Mouse (Mus musculus): ENCODE data around the gene Zc3h12a. TPM values are rescaled to one million over a fixed set of nuclear protein-coding genes. Genes with fewer than 3 reads are reported as not detected.

Gene Zc3h12a
- polyA plus RNA-seq (2011; ENCODE audit: insufficient read depth, insufficient read length, low read depth, missing spikeins): 3.6 and 4.7 TPM in 2 replicates

GRCm38 (mm10) chr4:125127305-125128084, at the start of gene Zc3h12a:
TSS of gene Zc3h12a (minus strand) at chr4:125127840.
- 0 out of 2 replicates have a peak, but pooled peaks cover 2% of the 10 kb centered on the region for H3K36me3 ChIP-seq (ENCODE audit: control insufficient read depth, insufficient read depth, low read length, poor library complexity, severe bottlenecking)
- TF ChIP-seq POLR2A (IDR thresholded peaks at IDR 0.05; ENCODE audit: insufficient read depth, low read length) (no peak), CTCF (IDR thresholded peaks at IDR 0.05; ENCODE audit: low read depth, low read length) (no peak), EP300 (IDR thresholded peaks at IDR 0.05; ENCODE audit: insufficient read depth, low read depth, low read length) (no peak)
- H3K4me1 ChIP-seq (ENCODE audit: control insufficient read depth, insufficient read depth, low read length): peaks cover 14% of the 10 kb centered on the region
- H3K27me3 ChIP-seq (ENCODE audit: control insufficient read depth, insufficient read depth, low read length, poor library complexity, severe bottlenecking): no peaks in the 10 kb centered on the region
- H3K27ac ChIP-seq (ENCODE audit: insufficient read depth, low read length): peak within 1 kb of the TSS; percentile 21
- H3K9ac ChIP-seq (ENCODE audit: low read depth, poor library complexity, severe bottlenecking): peak within 1 kb of the TSS; percentile 50
- H3K4me3 ChIP-seq (ENCODE audit: low read depth, low read length): peak within 1 kb of the TSS; percentile 75
- H3K9me3 ChIP-seq (replicated peaks; ENCODE audit: control insufficient read depth, insufficient read depth, low read length, poor library complexity, severe bottlenecking): no peaks in the 10 kb centered on the region

GRCm38 (mm10) chr4:125176639-125177165, 49.1 kb upstream of the Zc3h12a start:
- TF ChIP-seq CTCF (IDR thresholded peaks at IDR 0.05; ENCODE audit: low read depth, low read length) (no peak), EP300 (IDR thresholded peaks at IDR 0.05; ENCODE audit: insufficient read depth, low read depth, low read length) (no peak), POLR2A (IDR thresholded peaks at IDR 0.05; ENCODE audit: insufficient read depth, low read length) (no peak)
- Histone ChIP-seq H3K4me1 (ENCODE audit: control insufficient read depth, insufficient read depth, low read length) (no peaks in the 10 kb centered on the region), H3K27me3 (ENCODE audit: control insufficient read depth, insufficient read depth, low read length, poor library complexity, severe bottlenecking) (no peaks in the 10 kb centered on the region), H3K9ac (ENCODE audit: low read depth, poor library complexity, severe bottlenecking) (no peak overlapping the region), H3K27ac (ENCODE audit: insufficient read depth, low read length) (no peak overlapping the region), H3K9me3 (replicated peaks; ENCODE audit: control insufficient read depth, insufficient read depth, low read length, poor library complexity, severe bottlenecking) (no peaks in the 10 kb centered on the region), H3K36me3 (ENCODE audit: control insufficient read depth, insufficient read depth, low read length, poor library complexity, severe bottlenecking) (no peaks in the 10 kb centered on the region), H3K4me3 (ENCODE audit: low read depth, low read length) (no peak overlapping the region)

- TF ChIP-seq CTCF (IDR thresholded peaks at IDR 0.05; ENCODE audit: low read depth, low read length): no peak
- no peak for TF ChIP-seq POLR2A (IDR thresholded peaks at IDR 0.05; ENCODE audit: insufficient read depth, low read length)
- no peak for TF ChIP-seq EP300 (IDR thresholded peaks at IDR 0.05; ENCODE audit: insufficient read depth, low read depth, low read length)
- Histone ChIP-seq H3K4me1 (ENCODE audit: control insufficient read depth, insufficient read depth, low read length) (no peaks in the 10 kb centered on the region), H3K27ac (ENCODE audit: insufficient read depth, low read length) (no peak overlapping the region), H3K36me3 (ENCODE audit: control insufficient read depth, insufficient read depth, low read length, poor library complexity, severe bottlenecking) (no peaks in the 10 kb centered on the region), H3K4me3 (ENCODE audit: low read depth, low read length) (no peak overlapping the region), H3K27me3 (ENCODE audit: control insufficient read depth, insufficient read depth, low read length, poor library complexity, severe bottlenecking) (no peaks in the 10 kb centered on the region), H3K9ac (ENCODE audit: low read depth, poor library complexity, severe bottlenecking) (no peak overlapping the region), H3K9me3 (replicated peaks; ENCODE audit: control insufficient read depth, insufficient read depth, low read length, poor library complexity, severe bottlenecking) (no peaks in the 10 kb centered on the region)
Measured at GRCm38 (mm10) chr4:125176190-125176589, 48.5 kb upstream of the Zc3h12a start.

- no peaks in the 10 kb centered on the region for H3K27me3 ChIP-seq (ENCODE audit: control insufficient read depth, insufficient read depth, low read length, poor library complexity, severe bottlenecking)
- no peaks in the 10 kb centered on the region for H3K4me1 ChIP-seq (ENCODE audit: control insufficient read depth, insufficient read depth, low read length)
- no peaks in the 10 kb centered on the region for H3K36me3 ChIP-seq (ENCODE audit: control insufficient read depth, insufficient read depth, low read length, poor library complexity, severe bottlenecking)
- H3K9me3 ChIP-seq (replicated peaks; ENCODE audit: control insufficient read depth, insufficient read depth, low read length, poor library complexity, severe bottlenecking): no peaks in the 10 kb centered on the region
- no peak overlapping the region for H3K4me3 ChIP-seq (ENCODE audit: low read depth, low read length)
- no peak overlapping the region for H3K27ac ChIP-seq (ENCODE audit: insufficient read depth, low read length)
- TF ChIP-seq EP300 (IDR thresholded peaks at IDR 0.05; ENCODE audit: insufficient read depth, low read depth, low read length) (no peak), CTCF (IDR thresholded peaks at IDR 0.05; ENCODE audit: low read depth, low read length) (no peak), POLR2A (IDR thresholded peaks at IDR 0.05; ENCODE audit: insufficient read depth, low read length) (no peak)
- no peak overlapping the region for H3K9ac ChIP-seq (ENCODE audit: low read depth, poor library complexity, severe bottlenecking)
Measured at GRCm38 (mm10) chr4:125175591-125175990, 48.0 kb upstream of the Zc3h12a start.

- no peaks in the 10 kb centered on the region for H3K36me3 ChIP-seq (ENCODE audit: control insufficient read depth, insufficient read depth, low read length, poor library complexity, severe bottlenecking)
- H3K9ac ChIP-seq (ENCODE audit: low read depth, poor library complexity, severe bottlenecking): no peak overlapping the region
- H3K27ac ChIP-seq (ENCODE audit: insufficient read depth, low read length): no peak overlapping the region
- H3K4me3 ChIP-seq (ENCODE audit: low read depth, low read length): no peak overlapping the region
- H3K27me3 ChIP-seq (ENCODE audit: control insufficient read depth, insufficient read depth, low read length, poor library complexity, severe bottlenecking): no peaks in the 10 kb centered on the region
- TF ChIP-seq POLR2A (IDR thresholded peaks at IDR 0.05; ENCODE audit: insufficient read depth, low read length) (no peak), CTCF (IDR thresholded peaks at IDR 0.05; ENCODE audit: low read depth, low read length) (no peak), EP300 (IDR thresholded peaks at IDR 0.05; ENCODE audit: insufficient read depth, low read depth, low read length) (no peak)
- no peaks in the 10 kb centered on the region for H3K9me3 ChIP-seq (replicated peaks; ENCODE audit: control insufficient read depth, insufficient read depth, low read length, poor library complexity, severe bottlenecking)
- H3K4me1 ChIP-seq (ENCODE audit: control insufficient read depth, insufficient read depth, low read length): no peaks in the 10 kb centered on the region
Measured at GRCm38 (mm10) chr4:125174516-125175185, 47.0 kb upstream of the Zc3h12a start.
